Mouse (Mus musculus) heart, postnatal 0 days (tissue): ENCODE measurements around the gene Pafah1b2.

Experiments
- CTCF ChIP-seq: IDR thresholded peaks from 2 replicates; pipeline ENCODE4 v1.5.1; 2016; ENCODE audit warnings: antibody characterized with exemption, control low read depth, low read depth
- EP300 ChIP-seq: IDR thresholded peaks from 2 replicates; pipeline ENCODE4 v1.6.1; 2016; ENCODE audit warnings: antibody characterized with exemption, low read depth

- TF ChIP-seq CTCF (no peak), EP300 (no peak)
Observed at GRCm38 (mm10) chr9:45945721-45946120, 66.8 kb downstream of the Pafah1b2 start.
